Comparison of ENCODE assay signal across 15 mouse cellular contexts in the genomic region with DNA sequence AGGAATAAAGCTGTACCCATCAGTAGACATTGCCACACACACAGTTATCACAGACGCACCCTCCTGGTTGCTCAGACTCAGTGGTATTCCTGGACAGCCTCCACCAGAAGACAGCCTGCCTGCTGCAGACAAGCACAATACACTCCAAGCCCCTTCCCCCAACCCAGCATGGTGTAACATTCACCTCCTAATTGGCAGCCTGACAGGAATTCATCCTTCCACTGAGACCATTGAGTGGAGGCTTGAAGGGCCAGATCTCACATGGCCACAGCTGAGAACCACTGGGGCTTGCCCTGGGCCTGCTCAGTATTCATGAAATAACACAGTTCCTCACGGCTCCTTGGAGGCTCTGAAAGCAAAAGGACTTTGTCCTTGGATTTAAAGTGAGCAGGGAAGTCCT.
DNase-seq lines count a peak whose midpoint lies in the region; ATAC-seq lines count a peak whose summit lies in the region.
"Had no signal": no experiment of that assay in that cellular context is flagged by ENCODE, and none has a peak within 500 bp of the region (broad histone marks: within the 10 kb centered on the region; RNA-seq: fewer than 3 reads in every experiment).

No protein-coding gene starts in this region.

- H3K9me3 ChIP-seq in lung, embryonic 15.5 days, result no peaks in the 10 kb centered on the region
- peaks cover 11% of the 10 kb centered on the region for H3K9me3 ChIP-seq in hindbrain, embryonic 10.5 days
- H3K9me3 ChIP-seq in midbrain, embryonic 11.5 days (ENCODE audit: control insufficient read depth, low read length), result peaks cover 8% of the 10 kb centered on the region; the same call in 1 of the 2 replicates
- H3K9me3 ChIP-seq: liver, embryonic 12.5 days had no signal

- no peak overlapping the region for H3K27ac ChIP-seq in lung, embryonic 15.5 days
- H3K27ac ChIP-seq in hindbrain, embryonic 10.5 days, result 0 out of 2 replicates have a peak overlapping the region, but pooled peaks have one; percentile 13
- H3K27ac ChIP-seq in midbrain, embryonic 11.5 days (ENCODE audit: low read depth, low read length), result no peak overlapping the region
- H3K27ac ChIP-seq: liver, embryonic 12.5 days had no signal

- H3K4me2 ChIP-seq in lung, embryonic 15.5 days, result no peak overlapping the region
- no peak overlapping the region for H3K4me2 ChIP-seq in midbrain, embryonic 11.5 days
- H3K4me2 ChIP-seq: liver, embryonic 12.5 days had no signal

- H3K4me1 ChIP-seq in lung, embryonic 15.5 days, result no peaks in the 10 kb centered on the region
- H3K4me1 ChIP-seq in hindbrain, embryonic 10.5 days (replicated peaks), result peaks cover 13% of the 10 kb centered on the region
- H3K4me1 ChIP-seq in midbrain, embryonic 11.5 days (ENCODE audit: control insufficient read depth, insufficient read depth, low read length), result no peaks in the 10 kb centered on the region
- H3K4me1 ChIP-seq: liver, embryonic 12.5 days had no signal

- no peak overlapping the region for H3K9ac ChIP-seq in lung, embryonic 15.5 days
- H3K9ac ChIP-seq in midbrain, embryonic 11.5 days (ENCODE audit: low read length), result no peak overlapping the region
- H3K9ac ChIP-seq: liver, embryonic 12.5 days had no signal

- peak; percentile 69 for ATAC-seq in lung, embryonic 15.5 days (ENCODE audit: borderline replicate concordance, extremely low read depth, low FRiP score, low TSS enrichment)
- ATAC-seq in midbrain, embryonic 11.5 days (ENCODE audit: low FRiP score), result peak; percentile 61
- ATAC-seq: liver, embryonic 12.5 days had no signal

- 57% methylated on average over 2 of the region's 2 CpGs for WGBS in lung, embryonic 15.5 days
- WGBS in hindbrain, embryonic 10.5 days, result 52% methylated on average over 2 of the region's 2 CpGs
- 47% methylated on average over 2 of the region's 2 CpGs for WGBS in midbrain, embryonic 11.5 days

- no peaks in the 10 kb centered on the region for H3K27me3 ChIP-seq in lung, embryonic 15.5 days
- no peaks in the 10 kb centered on the region for H3K27me3 ChIP-seq in hindbrain, embryonic 10.5 days (ENCODE audit: insufficient read depth, poor library complexity, severe bottlenecking)
- H3K27me3 ChIP-seq in midbrain, embryonic 11.5 days (ENCODE audit: control insufficient read depth, insufficient read depth, low read length), result no peaks in the 10 kb centered on the region
- H3K27me3 ChIP-seq: liver, embryonic 12.5 days had no signal

- no peak for DNase-seq in lung, adult 18-20 months
- DNase-seq in hindbrain, embryonic 10.5 days (ENCODE audit: low spot score), result no peak
- DNase-seq in midbrain, embryonic 11.5 days (ENCODE audit: low spot score, missing footprints), result no peak
- DNase-seq in retina, postnatal 1 day, result peak; percentile 35
- no peak for DNase-seq in cerebellum, adult 11 months
- no peak for DNase-seq in kidney, postnatal 10 days
- no peak for DNase-seq in frontal cortex, postnatal 25 days (ENCODE audit: low spot score in 2 of 2)
- DNase-seq: adrenal gland, postnatal 10 days; B cell, adult 2 months; kidney, adult 11 months; lung, postnatal 14 days; right cerebral cortex, postnatal 14 days; thymus, adult 18-20 months had no signal

- no peak overlapping the region for H3K4me3 ChIP-seq in lung, embryonic 15.5 days
- no peak overlapping the region for H3K4me3 ChIP-seq in hindbrain, embryonic 10.5 days
- H3K4me3 ChIP-seq in midbrain, embryonic 11.5 days (ENCODE audit: low read depth, low read length), result no peak overlapping the region
- H3K4me3 ChIP-seq: liver, embryonic 12.5 days had no signal

- no peaks in the 10 kb centered on the region for H3K36me3 ChIP-seq in lung, embryonic 15.5 days
- no peaks in the 10 kb centered on the region for H3K36me3 ChIP-seq in hindbrain, embryonic 10.5 days
- H3K36me3 ChIP-seq in midbrain, embryonic 11.5 days (ENCODE audit: control insufficient read depth, insufficient read depth, low read length), result no peaks in the 10 kb centered on the region
- H3K36me3 ChIP-seq: liver, embryonic 12.5 days had no signal
